Mouse (Mus musculus) layer of hippocampus, postnatal 25 days (tissue): ENCODE results near the gene Syndig1. TPM values are rescaled to one million over a fixed set of nuclear protein-coding genes. Genes with fewer than 3 reads are reported as not detected.

Source experiments
- DNase-seq, 2 experiments: peaks; one replicate each; pipeline ENCODE4 v3.0.0; 2022; ENCODE audit warnings: mixed read lengths in 2 of 2, low spot score in 1 of 2; ENCODE audit errors: extremely low spot score in 1 of 2
- total RNA-seq, 2 experiments: library from RNA; stranded (reverse); gene quantifications; 2 replicates each; pipeline ENCODE4 v1.2.3; 2021

Gene Syndig1
- total RNA-seq, 2 experiments from 2014 or later: 40.4 to 42.1 TPM

DNA sequence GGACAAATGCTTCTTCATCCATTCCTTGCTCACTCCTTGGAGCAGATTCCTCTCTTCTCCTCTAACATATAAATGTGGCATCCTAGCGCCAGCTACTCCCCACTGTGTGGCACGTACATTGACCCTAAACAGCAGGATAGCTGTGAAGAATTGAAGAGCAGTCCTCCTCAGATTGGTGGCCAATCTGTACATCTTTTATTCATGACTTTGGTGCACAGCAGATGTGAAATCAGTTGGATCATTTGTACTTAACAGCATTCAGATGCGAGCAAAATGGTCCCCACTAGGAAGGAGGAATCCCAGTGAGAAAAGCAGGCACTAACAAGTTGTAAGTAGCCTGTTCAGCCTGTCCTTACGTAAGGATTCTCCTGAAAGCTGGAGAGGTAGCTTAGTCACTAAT, 142.0 kb downstream of the Syndig1 start:
- DNase-seq: no peak

- DNase-seq: peak in 1 of 2 experiments; percentile 47
These were observed 144.6 kb downstream of the Syndig1 start for GRCm38 (mm10) chr2:149973583-149973982.

DNA sequence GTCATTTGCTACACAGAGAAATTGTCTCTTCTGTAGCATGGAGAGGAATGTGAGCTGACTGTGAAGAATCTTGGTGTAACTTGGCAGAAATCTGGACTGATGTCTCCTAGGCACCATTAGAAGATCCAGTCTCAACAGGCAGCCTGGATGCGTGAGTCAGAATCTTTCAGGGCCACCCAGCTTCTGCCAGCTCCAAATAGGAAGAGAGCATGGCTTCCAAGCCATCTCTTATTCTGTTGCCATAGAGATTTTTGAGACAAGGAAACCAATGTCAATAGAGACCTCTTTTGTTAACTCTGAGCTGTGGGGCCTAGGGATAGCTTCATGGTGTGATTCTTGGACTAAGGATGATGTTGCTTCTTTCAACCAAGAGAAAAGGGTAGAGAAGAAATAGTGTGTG, 151.4 kb downstream of the Syndig1 start:
- no peak for DNase-seq

- DNase-seq: no peak
These were observed 153.5 kb downstream of the Syndig1 start for GRCm38 (mm10) chr2:149982466-149982865.

DNA sequence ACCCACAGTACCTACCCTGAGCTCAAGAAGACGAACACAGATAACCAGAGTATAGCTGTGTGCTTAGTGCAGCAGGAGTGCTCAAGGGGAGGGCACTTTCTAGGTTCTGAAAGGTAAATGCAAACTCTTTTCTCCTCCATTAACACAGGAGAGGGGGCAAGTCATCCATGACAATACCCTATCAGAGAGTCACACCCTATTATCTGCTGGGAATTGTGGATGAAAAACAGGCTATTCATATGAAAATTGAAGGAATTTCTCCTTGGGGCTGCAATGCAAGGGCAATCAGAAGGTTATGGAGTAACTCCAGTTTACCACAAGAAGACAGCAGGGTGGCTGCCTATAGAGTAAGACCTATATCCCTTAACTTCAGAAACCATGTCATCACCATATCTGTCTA, 154.1 kb downstream of the Syndig1 start:
- DNase-seq: no peak

- DNase-seq: no peak
These were observed 158.6 kb downstream of the Syndig1 start for GRCm38 (mm10) chr2:149987610-149988009.

DNA sequence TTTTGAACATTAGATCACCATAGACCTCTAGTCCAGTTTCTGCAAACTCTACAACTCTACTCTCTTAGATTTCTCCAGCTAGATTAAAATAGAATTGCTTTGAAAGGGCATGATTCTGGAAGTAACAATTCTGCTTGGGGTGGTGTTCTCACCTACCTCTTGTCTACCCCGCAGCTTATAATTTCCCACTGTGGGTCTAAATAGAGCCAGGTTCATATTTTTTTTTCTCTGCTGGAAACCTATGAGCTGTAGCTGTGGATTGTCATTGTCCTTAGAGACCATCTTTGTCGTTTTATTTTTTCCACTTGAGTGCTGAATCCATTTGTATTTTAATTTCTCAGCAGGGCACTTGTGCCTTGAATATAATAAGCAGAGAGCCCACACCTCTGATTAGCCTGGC, 162.5 kb downstream of the Syndig1 start:
- no peak for DNase-seq

- DNase-seq: no peak
These were observed 163.9 kb downstream of the Syndig1 start for GRCm38 (mm10) chr2:149992921-149993320.

GRCm38 (mm10) chr2:149996382-149996964, 167.5 kb downstream of the Syndig1 start:
- no peak for DNase-seq

- no peak for DNase-seq
These were observed 168.6 kb downstream of the Syndig1 start for GRCm38 (mm10) chr2:149997657-149998056.

DNA sequence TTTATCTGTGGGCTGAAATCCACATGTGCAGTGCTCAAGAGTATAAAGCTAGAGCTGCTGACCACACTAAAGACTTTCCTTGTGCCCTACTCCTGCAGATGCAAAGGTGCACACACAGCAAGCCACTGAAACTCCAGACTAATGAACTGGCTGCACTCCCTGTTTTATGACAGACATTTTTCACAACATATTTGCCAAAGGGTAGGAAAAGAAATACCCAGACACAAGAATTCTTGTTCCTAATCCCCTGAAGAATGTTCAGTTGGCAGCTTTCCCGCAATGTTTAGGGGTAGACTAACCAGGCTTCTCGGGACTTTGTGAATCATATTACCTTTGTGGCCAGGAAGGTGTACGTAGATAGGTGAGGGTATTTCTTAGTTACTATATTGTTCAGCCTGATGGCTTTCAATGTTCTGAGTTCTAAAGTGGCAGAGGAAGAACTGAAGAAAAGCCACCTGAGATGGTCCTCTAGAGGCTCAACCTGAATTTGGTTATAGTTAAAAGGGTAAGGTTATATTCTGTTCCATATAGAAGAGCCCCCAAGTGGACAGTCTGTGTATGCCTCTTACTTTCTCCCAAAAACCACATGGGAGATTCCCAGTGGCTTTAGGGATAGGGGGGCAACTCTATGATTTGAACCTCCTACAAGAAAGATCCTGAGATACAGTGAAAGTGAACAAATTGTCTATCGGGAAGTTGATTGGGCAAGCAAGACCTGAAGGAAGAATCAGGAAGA, 169.5 kb downstream of the Syndig1 start:
- DNase-seq: no peak

GRCm38 (mm10) chr2:150000564-150000963, 171.6 kb downstream of the Syndig1 start:
- no peak for DNase-seq

- DNase-seq: no peak
These were observed 174.5 kb downstream of the Syndig1 start for GRCm38 (mm10) chr2:150003499-150003898.

GRCm38 (mm10) chr2:150012787-150013346, 183.9 kb downstream of the Syndig1 start:
- DNase-seq: no peak

GRCm38 (mm10) chr2:150013785-150014184, 184.8 kb downstream of the Syndig1 start:
- DNase-seq: no peak

DNA sequence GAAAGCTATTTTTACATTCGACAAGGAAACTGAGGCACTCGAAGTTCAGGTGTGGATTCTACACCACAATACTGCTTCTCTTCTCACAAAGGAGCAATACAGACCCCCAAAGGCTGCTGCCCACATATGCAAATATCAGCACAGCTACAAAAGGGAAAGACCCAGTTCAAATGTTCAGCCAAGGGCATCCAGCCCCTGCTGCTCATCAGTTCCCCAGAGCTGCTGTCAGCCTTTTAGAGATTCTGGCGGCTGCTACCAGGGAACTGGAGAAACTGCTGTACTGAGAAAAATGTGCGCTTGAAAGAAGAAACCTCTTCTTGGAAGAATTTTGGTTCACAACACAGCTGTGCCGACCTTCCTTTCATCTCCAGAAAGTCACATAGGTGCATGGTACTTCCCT, 187.3 kb downstream of the Syndig1 start:
- no peak for DNase-seq

- DNase-seq: no peak
These were observed 191.7 kb downstream of the Syndig1 start for GRCm38 (mm10) chr2:150020706-150021105.

DNA sequence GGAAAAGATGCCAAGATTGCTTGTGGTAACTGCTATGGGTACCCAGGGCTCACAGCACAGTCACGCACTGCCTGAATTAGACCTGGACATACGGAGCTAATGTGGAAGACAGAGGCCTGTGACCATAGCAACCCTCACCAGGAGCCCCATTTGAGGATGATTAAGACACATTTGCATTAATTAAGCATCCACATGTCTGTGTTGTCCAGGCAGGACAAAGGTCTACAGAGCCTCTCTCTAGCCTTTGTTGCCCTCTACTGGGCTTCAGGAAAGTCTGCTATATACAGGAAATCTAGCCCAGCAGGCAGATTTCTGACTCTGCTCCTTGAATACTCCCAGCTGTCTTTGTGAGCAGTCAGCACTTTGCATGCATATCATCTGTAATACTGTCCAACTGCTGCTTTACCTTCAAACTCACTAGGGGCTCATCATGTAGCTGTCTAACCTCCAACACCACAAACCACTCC, 194.9 kb downstream of the Syndig1 start:
- peak in 1 of 2 experiments; percentile 5 for DNase-seq

DNA sequence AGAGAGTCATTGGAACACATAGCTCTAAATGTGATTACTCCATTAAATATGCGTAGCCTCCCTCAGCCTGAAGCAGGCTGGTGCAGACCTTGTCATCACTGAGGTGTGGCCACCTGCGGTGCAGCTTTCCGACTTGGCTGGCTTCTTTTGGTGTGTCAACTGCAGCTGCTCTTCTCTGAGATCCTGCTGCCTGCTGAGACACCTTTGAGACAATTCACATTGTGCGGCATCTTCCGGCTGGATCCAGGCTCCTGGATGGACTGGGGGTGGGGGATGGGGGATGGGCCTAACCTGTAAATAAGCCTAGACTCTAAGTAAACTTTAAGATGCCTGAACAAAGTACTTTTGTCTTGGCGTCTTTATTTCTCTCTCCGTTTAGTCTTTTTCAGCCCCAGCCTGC, 214.5 kb downstream of the Syndig1 start:
- DNase-seq: no peak
